Mouse (Mus musculus) frontal cortex, postnatal 25 days (tissue): ENCODE data around the gene Gng10.

Source experiments
- DNase-seq, 2 experiments: peaks; one replicate each; pipeline ENCODE4 v3.0.0; 2022; ENCODE audit warnings: low spot score in 2 of 2

Gng10 gene

DNA sequence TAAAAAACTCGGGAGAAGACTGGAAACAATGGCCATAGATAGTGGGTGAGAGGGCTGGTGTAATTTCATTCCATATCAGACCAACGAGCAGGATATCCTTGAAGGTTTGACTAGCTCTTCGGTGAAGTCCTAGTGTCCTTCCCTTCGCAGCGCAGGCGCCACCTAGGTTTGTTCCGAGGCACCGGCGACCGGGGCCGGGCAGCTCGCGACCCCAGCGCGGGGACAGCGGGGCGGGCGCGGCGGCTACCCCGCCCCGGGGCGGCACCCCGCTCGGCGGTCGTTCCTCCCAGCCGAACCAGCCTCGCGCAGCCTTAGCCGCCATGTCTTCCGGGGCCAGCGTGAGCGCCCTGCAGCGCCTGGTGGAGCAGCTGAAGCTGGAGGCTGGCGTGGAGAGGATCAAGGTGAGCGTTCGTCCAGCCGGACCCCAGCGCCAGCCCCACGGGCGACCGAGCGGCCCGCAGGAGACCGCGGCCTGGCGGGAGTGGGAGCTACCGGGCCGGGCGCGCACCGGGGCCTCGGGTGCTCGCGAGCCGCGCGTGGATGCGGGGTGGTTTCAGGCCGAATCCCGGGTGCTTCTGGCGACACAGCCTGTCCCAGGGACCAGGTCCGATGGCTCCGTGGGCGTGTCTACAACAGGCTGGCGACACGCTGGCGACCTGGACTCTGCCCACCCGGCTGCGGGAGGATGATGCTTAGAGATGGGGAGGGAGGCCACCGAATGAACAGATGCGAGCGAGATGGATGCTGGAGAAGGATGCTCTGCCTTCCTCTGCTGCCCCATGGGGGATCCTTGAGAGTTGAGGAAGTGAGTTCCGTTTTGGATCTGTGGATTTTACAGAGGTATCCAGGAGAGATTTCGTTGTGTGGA, at the start of gene Gng10:
Gene Gng10, plus strand, starts transcription at position 171 of the 868 bp plus-strand sequence.
- DNase-seq, result peak; percentile 49 to 60

- peak; percentile 70 to 80 for DNase-seq
Observed at GRCm38 (mm10) chr4:58985157-58985648, 49.7 kb upstream of the Gng10 start.

- DNase-seq, result peak; percentile 56 to 68
Observed at GRCm38 (mm10) chr4:58986540-58987190, 48.2 kb upstream of the Gng10 start, which contains the start of gene Ptgr1. Ptgr1 (minus strand) TSS chr4:58987119.

- DNase-seq, result no peak
Observed at GRCm38 (mm10) chr4:58989303-58989898, 45.5 kb upstream of the Gng10 start.

DNA sequence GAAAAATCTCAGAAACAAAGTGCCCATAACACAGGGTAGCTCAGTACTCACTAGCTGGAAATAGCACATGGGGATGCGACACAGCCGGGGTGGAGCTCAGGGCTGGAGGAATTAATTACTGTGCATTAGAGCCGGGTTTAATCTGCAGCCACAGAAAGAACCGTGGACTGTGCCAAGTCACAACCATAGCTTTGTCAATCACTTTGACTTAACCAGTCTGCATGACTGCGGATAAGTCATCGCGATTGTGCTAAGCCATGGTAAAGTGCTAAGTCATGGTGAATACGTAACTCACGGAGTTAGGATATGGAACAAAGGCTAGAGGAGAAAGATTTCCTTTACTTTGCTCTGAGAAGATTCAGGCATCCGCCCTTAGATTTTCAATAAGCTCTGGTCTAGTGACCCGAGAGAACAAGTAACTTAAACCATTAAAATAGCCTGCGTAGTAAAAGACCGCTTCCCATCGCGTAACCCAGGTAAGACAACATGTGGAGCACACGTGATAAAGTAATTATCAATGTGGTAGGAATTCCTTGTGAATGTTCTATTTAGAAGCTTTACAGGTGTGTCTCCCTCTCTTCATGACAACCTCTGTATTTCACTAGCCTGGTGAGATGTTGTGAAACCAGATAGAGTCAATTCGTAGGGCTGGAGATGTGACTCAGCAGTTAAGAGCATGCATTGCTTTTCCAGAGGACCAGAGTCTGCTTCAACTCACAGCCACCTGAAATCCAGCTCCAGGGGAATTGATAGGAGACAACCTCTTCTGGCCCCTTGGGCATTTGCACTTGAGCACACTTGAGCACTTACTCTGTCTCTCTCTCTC, 44.1 kb upstream of the Gng10 start:
- no peak for DNase-seq

DNA sequence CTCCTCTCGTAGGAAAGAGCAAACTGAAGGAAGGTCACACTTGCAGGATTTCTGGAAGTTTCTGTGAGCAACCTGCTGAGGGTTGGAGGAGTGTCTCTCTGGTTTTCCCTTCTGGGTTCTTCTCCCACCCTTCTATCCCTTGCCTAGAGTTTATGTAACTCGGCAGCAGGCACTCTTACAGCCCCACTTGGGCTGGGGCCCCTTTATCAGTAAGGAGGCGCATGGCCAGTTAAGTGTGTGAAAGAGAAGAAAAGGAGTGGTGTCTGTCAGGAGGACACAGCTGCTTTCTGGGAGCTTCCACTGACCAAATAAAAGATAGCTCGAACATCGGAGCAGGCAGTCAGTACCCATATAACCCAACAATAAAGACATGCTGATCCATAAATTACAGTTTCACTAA, 42.7 kb upstream of the Gng10 start:
- DNase-seq, result no peak

DNA sequence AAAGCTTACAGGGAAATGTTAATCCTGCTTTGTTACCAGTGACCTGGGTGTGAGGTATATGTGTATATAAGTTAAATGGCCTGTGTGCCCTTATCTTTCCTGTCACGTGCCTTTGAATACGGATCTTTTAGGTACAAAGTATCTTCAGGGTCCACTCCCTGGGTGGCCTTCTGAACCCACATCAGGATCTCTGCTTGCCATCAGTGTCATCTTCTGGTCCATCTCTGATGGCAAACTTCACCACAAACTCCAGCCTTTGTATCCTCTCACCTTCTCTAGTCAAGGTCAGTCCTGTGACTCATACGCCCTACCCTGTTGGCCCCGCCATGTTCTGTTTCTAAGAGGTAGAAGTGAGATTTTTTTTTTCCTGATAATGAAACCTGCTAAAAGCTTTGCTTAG, 40.1 kb upstream of the Gng10 start, which contains the start of gene Dnajc25:
Gene Dnajc25, plus strand, starts transcription at position 301 of the 400 bp plus-strand sequence.
- no peak for DNase-seq

- no peak for DNase-seq
Observed at GRCm38 (mm10) chr4:58995251-58995693, 39.6 kb upstream of the Gng10 start.

DNA sequence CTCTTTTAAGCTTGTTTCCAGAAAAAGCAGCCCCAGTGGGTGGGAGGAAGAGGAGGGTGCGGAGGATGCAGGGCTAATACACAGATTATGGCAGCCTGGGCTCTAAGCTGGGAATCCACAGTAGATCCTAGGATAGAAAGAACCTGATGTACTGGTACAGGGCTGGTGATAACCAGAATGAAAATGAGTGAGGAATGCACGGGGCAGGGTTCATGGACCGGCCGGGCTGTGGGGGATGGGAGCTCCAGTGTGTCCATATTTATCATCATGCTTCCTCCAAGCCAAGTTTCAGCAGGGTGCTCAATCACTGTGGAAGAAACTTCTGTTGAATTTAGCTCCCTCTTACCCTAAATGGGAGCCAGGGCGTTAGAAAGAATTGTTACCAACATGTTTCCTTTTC, 37.8 kb upstream of the Gng10 start:
- no peak for DNase-seq

- DNase-seq, result no peak
Observed at GRCm38 (mm10) chr4:58998688-58999087, 36.2 kb upstream of the Gng10 start.

- DNase-seq, result peak; percentile 63 to 70
Observed at GRCm38 (mm10) chr4:58999686-59000085, 35.2 kb upstream of the Gng10 start.

DNA sequence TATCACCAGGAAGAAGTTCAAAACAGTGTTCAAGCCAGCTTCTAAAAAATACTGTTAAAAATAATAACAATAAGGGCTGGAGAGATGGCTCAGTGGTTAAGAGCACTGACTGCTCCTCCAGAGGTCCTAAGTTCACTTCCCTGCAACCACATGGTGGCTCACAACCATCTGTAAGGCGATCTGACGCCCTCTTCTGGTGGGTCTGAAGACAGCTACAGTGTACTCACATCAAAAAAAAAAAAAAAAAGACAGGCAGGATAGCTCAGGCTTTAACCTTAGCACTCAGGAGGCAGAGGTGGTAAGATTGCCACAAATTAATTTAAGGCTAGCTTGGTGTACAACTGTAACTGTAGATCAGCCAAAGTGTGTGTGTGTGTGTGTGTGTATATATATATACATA, 34.3 kb upstream of the Gng10 start:
- no peak for DNase-seq

DNA sequence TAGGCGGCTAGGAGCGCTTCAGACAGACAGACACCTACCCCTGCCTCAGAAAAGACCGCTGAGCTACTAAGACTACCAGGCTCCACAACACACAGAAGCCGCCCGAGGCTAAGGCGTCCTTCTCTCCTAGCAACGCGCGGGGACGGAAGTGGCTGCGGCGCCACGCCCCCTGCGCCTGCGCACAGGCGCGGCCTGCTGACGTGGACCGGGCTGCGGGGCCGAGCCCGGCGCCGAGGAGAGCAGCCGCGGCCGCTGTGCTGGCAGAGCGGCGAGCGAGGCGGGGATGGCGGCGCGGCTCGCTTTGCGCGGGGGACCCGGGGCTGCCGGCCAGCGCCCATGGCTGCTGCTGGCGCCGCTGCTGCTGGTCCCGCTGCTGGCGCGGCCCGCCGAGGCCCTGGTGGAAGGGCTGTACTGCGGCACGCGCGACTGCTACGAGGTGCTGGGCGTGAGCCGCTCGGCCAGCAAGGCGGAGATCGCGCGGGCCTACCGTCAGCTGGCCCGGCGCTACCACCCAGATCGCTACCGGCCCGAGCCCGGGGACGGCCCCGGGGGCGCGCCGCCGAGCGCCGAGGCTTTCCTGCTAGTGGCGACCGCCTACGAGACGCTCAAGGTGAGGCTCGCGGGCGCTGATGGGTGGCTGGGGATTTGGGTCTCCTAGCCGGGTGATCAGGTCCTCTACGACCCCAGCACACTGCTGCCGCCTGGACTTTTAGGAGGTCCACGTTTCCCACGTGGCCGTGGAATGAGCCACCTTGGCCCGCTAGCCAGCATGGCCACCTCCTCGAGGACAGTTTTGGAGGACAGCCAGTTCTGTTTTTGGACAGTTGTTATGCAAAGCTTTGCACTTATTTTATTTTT, 31.7 kb upstream of the Gng10 start, which contains the start of gene Gm20503:
Gene Gm20503, plus strand, starts transcription at position 263 of the 858 bp plus-strand sequence.
- DNase-seq, result peak; percentile 74 to 82

- no peak for DNase-seq
Observed at GRCm38 (mm10) chr4:59003806-59004200, 31.1 kb upstream of the Gng10 start.

- DNase-seq, result no peak
Observed at GRCm38 (mm10) chr4:59006211-59006610, 28.7 kb upstream of the Gng10 start.

GRCm38 (mm10) chr4:59007016-59007415, 27.9 kb upstream of the Gng10 start:
- no peak for DNase-seq

- DNase-seq, result no peak
Observed at GRCm38 (mm10) chr4:59007974-59008373, 26.9 kb upstream of the Gng10 start.

- DNase-seq, result no peak
Observed at GRCm38 (mm10) chr4:59009186-59009585, 25.7 kb upstream of the Gng10 start.

DNA sequence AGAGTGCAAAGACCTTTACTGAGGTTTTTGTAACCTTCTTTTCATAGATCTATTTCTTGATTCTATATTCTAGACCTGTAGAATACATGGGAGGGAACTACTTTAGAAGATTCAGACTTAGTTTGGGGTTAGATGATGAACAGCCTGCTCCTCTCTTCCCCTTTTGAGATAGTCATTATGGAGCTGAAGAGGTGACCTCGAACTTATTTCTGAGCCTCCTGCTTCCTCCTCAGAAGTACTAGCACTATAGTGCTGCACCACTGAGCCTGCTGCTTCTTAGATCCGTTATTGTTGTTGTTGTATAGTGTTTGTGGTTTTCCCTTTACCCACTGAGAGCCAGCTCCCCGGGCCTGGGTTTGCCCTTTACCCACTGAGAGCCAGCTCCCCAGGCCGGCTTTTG, 25.2 kb upstream of the Gng10 start:
- DNase-seq, result no peak

- DNase-seq, result no peak
Observed at GRCm38 (mm10) chr4:59011446-59011845, 23.4 kb upstream of the Gng10 start.
